Mouse (Mus musculus): ENCODE measurements at regions not wholly inside any gene's neighbourhood (a gene's known extent, or its start where the extent isn't known, plus 50 kb on each side); places are given as distances from the start of the nearest gene placed in this dataset.

DNA sequence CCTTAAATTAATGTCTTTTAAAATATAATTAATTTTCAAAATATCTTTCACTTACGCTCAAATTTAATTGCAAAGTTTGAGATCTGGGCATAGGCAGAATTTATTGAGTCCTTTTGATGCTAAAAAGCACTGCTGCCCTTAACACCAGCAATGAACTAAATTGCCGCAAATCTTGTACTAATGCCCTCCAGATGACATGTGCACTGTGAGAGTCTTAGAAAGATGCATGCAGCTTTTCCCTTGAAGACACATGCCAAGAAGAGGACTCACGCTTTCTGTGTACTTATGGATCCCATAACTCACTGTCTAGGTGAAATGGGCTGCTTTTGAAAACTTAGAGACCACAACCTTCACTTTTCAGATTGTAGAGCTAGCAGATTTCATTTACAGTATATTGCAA lies 199.1 kb upstream of the Tox3 start:
- TF ChIP-seq EP300 (IDR thresholded peaks at IDR 0.05; ENCODE audit: low read depth) = no peak
- TF ChIP-seq CTCF (IDR thresholded peaks at IDR 0.05; ENCODE audit: low read depth) = no peak

All from liver, embryonic 14.5 days (tissue).